ENCODE assay signal across 7 mouse cellular contexts in the genomic region with DNA sequence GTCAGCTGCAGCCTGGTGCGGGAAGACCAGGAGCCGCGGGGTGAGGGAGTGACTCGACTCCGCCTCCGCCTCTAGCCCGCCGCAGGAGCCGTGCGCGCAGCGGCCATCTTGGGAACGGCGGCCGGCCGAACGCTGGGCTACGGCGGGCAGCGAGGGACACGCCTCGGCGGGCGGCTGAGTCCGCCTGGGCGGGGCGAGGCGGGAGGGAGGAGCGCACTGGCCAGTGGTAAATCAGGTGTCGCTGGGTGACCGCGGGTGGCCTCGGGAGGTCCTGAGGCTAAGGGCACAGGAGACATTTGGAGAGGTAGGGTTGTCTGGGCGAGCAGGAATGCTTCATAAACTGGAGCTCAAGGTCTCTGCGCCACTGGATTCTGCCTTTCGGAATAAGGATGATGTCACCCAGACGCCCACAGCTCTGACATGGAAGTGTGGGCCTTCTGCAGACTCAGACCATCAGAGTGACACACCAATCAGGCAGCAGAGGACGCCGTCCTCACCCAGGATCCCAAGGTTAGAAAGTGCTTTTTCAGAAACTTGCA. TPM values are rescaled to one million over a fixed set of nuclear protein-coding genes. Genes with fewer than 3 reads are reported as not detected.
DNase-seq lines count a peak whose midpoint lies in the region; ATAC-seq and TF ChIP-seq lines count a peak whose summit lies in the region.

Map3k4 (minus strand) TSS at position 134 of the 539 bp plus-strand sequence.

- H3K4me3 ChIP-seq in embryonic facial prominence, embryonic 10.5 days: peak within 1 kb of the TSS; percentile 98
- H3K4me3 ChIP-seq in intestine, postnatal 0 days (ENCODE audit: low read depth, low read length): peak within 1 kb of the TSS; percentile 81
- peak within 1 kb of the TSS; percentile 98 for H3K4me3 ChIP-seq in midbrain, embryonic 10.5 days

- H3K27ac ChIP-seq in embryonic facial prominence, embryonic 10.5 days (replicated peaks): peak within 1 kb of the TSS; percentile 98
- H3K27ac ChIP-seq in intestine, postnatal 0 days (ENCODE audit: low read depth, low read length): peak within 1 kb of the TSS; percentile 76
- peak within 1 kb of the TSS; percentile 99 for H3K27ac ChIP-seq in midbrain, embryonic 10.5 days (replicated peaks)

- no peaks in the 10 kb centered on the region for H3K36me3 ChIP-seq in embryonic facial prominence, embryonic 10.5 days (replicated peaks)
- 0 out of 2 replicates have a peak, but pooled peaks cover 4% of the 10 kb centered on the region for H3K36me3 ChIP-seq in intestine, postnatal 0 days (ENCODE audit: control insufficient read depth, insufficient read depth)
- H3K36me3 ChIP-seq in midbrain, embryonic 10.5 days: no peaks in the 10 kb centered on the region

- H3K27me3 ChIP-seq in embryonic facial prominence, embryonic 10.5 days (replicated peaks; ENCODE audit: low read depth, poor library complexity, severe bottlenecking): no peaks in the 10 kb centered on the region
- H3K27me3 ChIP-seq in intestine, postnatal 0 days (replicated peaks; ENCODE audit: control insufficient read depth, insufficient read depth, low read length): no peaks in the 10 kb centered on the region
- no peaks in the 10 kb centered on the region for H3K27me3 ChIP-seq in midbrain, embryonic 10.5 days (ENCODE audit: low read depth, poor library complexity, severe bottlenecking)

- no peaks in the 10 kb centered on the region for H3K9me3 ChIP-seq in embryonic facial prominence, embryonic 10.5 days
- no peaks in the 10 kb centered on the region for H3K9me3 ChIP-seq in intestine, postnatal 0 days (ENCODE audit: control insufficient read depth)
- no peaks in the 10 kb centered on the region for H3K9me3 ChIP-seq in midbrain, embryonic 10.5 days (replicated peaks)

- H3K4me1 ChIP-seq in embryonic facial prominence, embryonic 10.5 days: peaks cover 32% of the 10 kb centered on the region
- no peaks in the 10 kb centered on the region for H3K4me1 ChIP-seq in intestine, postnatal 0 days (replicated peaks; ENCODE audit: control insufficient read depth, insufficient read depth, low read length)
- H3K4me1 ChIP-seq in midbrain, embryonic 10.5 days: peaks cover 30% of the 10 kb centered on the region

- H3K4me2 ChIP-seq in intestine, postnatal 0 days (replicated peaks; ENCODE audit: low read depth): peak within 1 kb of the TSS; percentile 86

- WGBS in embryonic facial prominence, embryonic 10.5 days: under 1% methylated on average over 39 of the region's 39 CpGs
- WGBS in intestine, postnatal 0 days: under 1% methylated on average over 39 of the region's 39 CpGs
- under 1% methylated on average over 39 of the region's 39 CpGs for whole genome bisulfite sequencing in midbrain, embryonic 10.5 days

- intact Hi-C loops in left cerebral cortex, postnatal 36 days (cut with DNase I): loop anchor here (1.0 to 5.0 kb wide), 2 partner anchors 46 to 51 kb away; no protein-coding TSS in a partner anchor

- peak; percentile 97 for DNase-seq in adrenal gland, postnatal 14 days
- peak; percentile 94 for DNase-seq in embryonic facial prominence, embryonic 10.5 days (ENCODE audit: low spot score)
- DNase-seq in gonadal fat pad, adult 2 months (ENCODE audit: low read depth): no peak
- peak; percentile 96 to 97 for DNase-seq in left cerebral cortex, postnatal 36 days (ENCODE audit: low spot score in 2 of 2)
- DNase-seq in midbrain, embryonic 10.5 days (ENCODE audit: low spot score): peak; percentile 93
- peak; percentile 86 to 88 for DNase-seq in right cerebral cortex, postnatal 36 days (ENCODE audit: low spot score in 2 of 2)

- ATAC-seq in intestine, postnatal 0 days: peak; percentile 97

- H3K9ac ChIP-seq in intestine, postnatal 0 days (ENCODE audit: low read depth, low read length): peak within 1 kb of the TSS; percentile 85

- peak; percentile 40 for TF ChIP-seq CTCF in intestine, postnatal 0 days (IDR thresholded peaks at IDR 0.05; ENCODE audit: low read depth)

RNA-seq across cellular contexts. Expression of gene Map3k4, which starts in this region (rescaled TPM):
- total RNA-seq in adrenal gland, postnatal 14 days (2021): 22.5 and 24.2 TPM in 2 replicates
- 49.1 and 51.4 TPM in 2 replicates for polyA plus RNA-seq in embryonic facial prominence, embryonic 10.5 days (2016; fragmentation: Nextera tagmentation; extraction: Ambion mirVana)
- 12.7 and 17.6 TPM in 2 replicates for polyA plus RNA-seq in gonadal fat pad, adult 2 months (2012; rRNA removed)
- 29.3 and 34.7 TPM in 2 replicates for polyA plus RNA-seq in intestine, postnatal 0 days (2015; fragmentation: Nextera tagmentation; extraction: Ambion mirVana)
- total RNA-seq in left cerebral cortex, postnatal 36 days (2021): 10 to 100 TPM; 45.1 to 54.7 TPM
- 42.3 and 45.3 TPM in 2 replicates for polyA plus RNA-seq in midbrain, embryonic 10.5 days (2016; fragmentation: Nextera tagmentation; extraction: Ambion mirVana)
